Mouse (Mus musculus) hindbrain, embryonic 13.5 days (tissue): ENCODE measurements around the gene Olfr547. TPM values are rescaled to one million over a fixed set of nuclear protein-coding genes. Genes with fewer than 3 reads are reported as not detected.

ENCODE experiments used
- ATAC-seq: fragments of 200-750 bp; cut with Nextera tagmentation; 2 replicates; pipeline ENCODE4 v1.8.0; 2017; ENCODE audit warnings: moderate TSS enrichment; ENCODE audit not compliant: low FRiP score
- H3K27ac ChIP-seq: fragments of 300-500 bp; sonication (generic); 2 replicates; pipeline ENCODE4 v1.5.1; 2015; ENCODE audit warnings: inconsistent platforms, mild to moderate bottlenecking, moderate library complexity
- H3K27me3 ChIP-seq: fragments of 300-500 bp; sonication (generic); 2 replicates; pipeline ENCODE4 v1.6.1; 2015; ENCODE audit warnings: mild to moderate bottlenecking, inconsistent platforms
- H3K36me3 ChIP-seq: fragments of 300-500 bp; sonication (generic); 2 replicates; pipeline ENCODE4 v1.6.1; 2015; ENCODE audit warnings: mild to moderate bottlenecking, inconsistent platforms
- H3K4me1 ChIP-seq: fragments of 300-500 bp; sonication (generic); replicated peaks from 2 replicates; pipeline ENCODE4 v1.6.1; 2015; ENCODE audit warnings: inconsistent platforms
- H3K4me2 ChIP-seq: fragments of 300-500 bp; sonication (generic); 2 replicates; pipeline ENCODE4 v1.6.1; 2015; ENCODE audit warnings: inconsistent platforms, mild to moderate bottlenecking, moderate library complexity
- H3K4me3 ChIP-seq: fragments of 300-500 bp; sonication (generic); 2 replicates; pipeline ENCODE4 v1.5.1; 2015; ENCODE audit warnings: mild to moderate bottlenecking, inconsistent platforms
- H3K9ac ChIP-seq: fragments of 300-500 bp; sonication (generic); 2 replicates; pipeline ENCODE4 v1.6.1; 2015; ENCODE audit warnings: mild to moderate bottlenecking, inconsistent platforms
- H3K9me3 ChIP-seq: fragments of 300-500 bp; sonication (generic); 2 replicates; pipeline ENCODE4 v1.6.1; 2016; ENCODE audit warnings: inconsistent platforms
- WGBS: fragments of 180-500 bp; shearing (Covaris S2); methylation state at CpG from one replicate; pipeline ENCODE4 v1.1.7; 2015; 5-methylcytosine and 5-hydroxymethylcytosine counted together
- polyA plus RNA-seq: library from polyadenylated mRNA; unstranded; fragments of >200 nt; fragmentation: Nextera tagmentation; extraction: Ambion mirVana; gene quantifications from 2 replicates; pipeline ENCODE4 v1.2.1, GENCODE M21; 2015

The Olfr547 gene
- polyA plus RNA-seq, 1 experiment from 2014 or later: not detected

DNA sequence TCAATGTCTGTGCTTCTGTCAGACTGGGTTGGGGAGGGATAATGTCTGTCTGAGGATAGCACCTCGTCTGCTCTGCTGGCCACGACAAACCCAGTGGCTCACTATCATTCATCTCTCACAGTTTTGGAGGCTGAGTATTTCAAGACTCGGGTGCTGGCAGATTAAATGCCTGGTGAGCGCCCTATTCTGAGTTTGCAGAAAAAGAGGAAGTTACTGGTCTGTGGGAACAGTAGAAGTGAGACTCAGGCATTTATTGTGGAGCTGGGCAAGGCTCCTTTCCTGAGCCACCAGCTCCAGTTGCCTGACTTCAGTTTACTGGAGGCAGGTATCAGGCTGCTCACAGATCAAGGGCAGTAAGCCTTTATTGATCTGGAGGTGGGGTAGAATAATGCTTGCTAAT lies 20.4 kb upstream of the Olfr547 start:
- H3K9ac ChIP-seq: no peak overlapping the region
- H3K27ac ChIP-seq: no peak overlapping the region
- peaks cover 23% of the 10 kb centered on the region for H3K27me3 ChIP-seq
- H3K4me2 ChIP-seq: no peak overlapping the region
- H3K4me1 ChIP-seq: peaks cover 12% of the 10 kb centered on the region; the same call in 1 of the 2 replicates
- ATAC-seq: no peak
- H3K9me3 ChIP-seq: no peaks in the 10 kb centered on the region
- no peak overlapping the region for H3K4me3 ChIP-seq
- WGBS: 78% methylated on average over 4 of the region's 4 CpGs
- no peaks in the 10 kb centered on the region for H3K36me3 ChIP-seq

DNA sequence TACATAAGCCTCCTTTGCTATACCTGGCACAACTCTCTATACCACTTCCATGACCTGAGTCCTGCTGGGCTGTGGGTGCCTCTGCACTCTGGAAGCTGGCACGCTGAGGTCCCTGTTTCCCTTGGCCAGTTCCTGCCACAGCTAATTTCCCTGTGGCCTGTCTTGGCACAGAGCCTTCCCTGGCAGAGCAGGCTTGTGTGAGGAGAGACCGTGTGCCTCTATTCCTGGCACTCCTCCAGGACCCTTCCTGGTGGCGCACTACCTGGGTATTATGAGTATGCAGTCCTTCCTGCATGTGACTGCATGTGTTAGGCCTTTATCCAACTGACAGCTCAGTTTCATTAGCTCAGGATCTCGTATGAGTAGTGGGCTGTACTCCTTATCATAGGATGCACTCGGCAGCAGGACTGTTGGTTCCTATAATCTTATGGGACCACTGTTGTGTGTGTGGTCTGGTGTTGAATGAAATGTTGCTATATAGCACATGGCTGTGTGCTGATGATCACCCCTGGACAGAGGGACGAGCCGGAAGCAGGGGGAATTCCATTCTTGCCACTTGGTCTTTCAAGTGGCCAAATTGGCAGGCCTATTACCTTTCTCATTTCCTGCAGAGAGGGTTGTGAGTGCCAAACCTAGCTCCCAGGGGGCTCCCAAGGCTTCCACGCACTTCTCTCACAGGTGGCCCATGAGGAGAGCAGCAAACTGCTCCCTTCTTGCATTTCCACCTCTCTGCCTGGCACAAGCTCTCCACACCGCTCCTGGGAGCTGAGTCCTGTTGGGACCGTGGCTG lies 18.1 kb upstream of the Olfr547 start:
- peaks cover 22% of the 10 kb centered on the region for H3K27me3 ChIP-seq
- no peaks in the 10 kb centered on the region for H3K36me3 ChIP-seq
- no peak overlapping the region for H3K4me3 ChIP-seq
- H3K4me2 ChIP-seq: no peak overlapping the region
- H3K9ac ChIP-seq: no peak overlapping the region
- H3K4me1 ChIP-seq: peaks cover 12% of the 10 kb centered on the region; the same call in 1 of the 2 replicates
- WGBS: 73% methylated on average over 10 of the region's 10 CpGs
- ATAC-seq: no peak
- no peak overlapping the region; the same call in 1 of the 2 replicates for H3K27ac ChIP-seq
- H3K9me3 ChIP-seq: no peaks in the 10 kb centered on the region

DNA sequence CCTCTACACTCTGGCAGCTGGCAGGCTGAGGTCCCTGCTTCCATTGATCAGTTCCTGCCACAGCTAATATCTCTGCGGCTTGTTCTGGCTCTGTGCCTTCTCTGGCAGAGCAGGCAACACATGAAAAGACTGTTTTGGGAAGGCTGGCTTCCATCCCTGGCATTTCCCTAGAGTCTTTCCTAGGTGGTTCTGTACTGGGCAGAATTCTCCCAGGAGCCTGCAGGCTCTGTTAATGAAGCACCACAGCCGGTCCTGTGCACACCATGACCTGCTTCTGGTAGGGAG lies 17.6 kb upstream of the Olfr547 start:
- Histone ChIP-seq H3K27me3 (peaks cover 16% of the 10 kb centered on the region), H3K27ac (no peak overlapping the region; the same call in 1 of the 2 replicates), H3K9me3 (no peaks in the 10 kb centered on the region), H3K4me3 (no peak overlapping the region), H3K9ac (no peak overlapping the region), H3K4me1 (peaks cover 12% of the 10 kb centered on the region; the same call in 1 of the 2 replicates), H3K36me3 (no peaks in the 10 kb centered on the region), H3K4me2 (no peak overlapping the region)
- WGBS: 73% methylated on average over 2 of the region's 2 CpGs
- ATAC-seq: no peak

DNA sequence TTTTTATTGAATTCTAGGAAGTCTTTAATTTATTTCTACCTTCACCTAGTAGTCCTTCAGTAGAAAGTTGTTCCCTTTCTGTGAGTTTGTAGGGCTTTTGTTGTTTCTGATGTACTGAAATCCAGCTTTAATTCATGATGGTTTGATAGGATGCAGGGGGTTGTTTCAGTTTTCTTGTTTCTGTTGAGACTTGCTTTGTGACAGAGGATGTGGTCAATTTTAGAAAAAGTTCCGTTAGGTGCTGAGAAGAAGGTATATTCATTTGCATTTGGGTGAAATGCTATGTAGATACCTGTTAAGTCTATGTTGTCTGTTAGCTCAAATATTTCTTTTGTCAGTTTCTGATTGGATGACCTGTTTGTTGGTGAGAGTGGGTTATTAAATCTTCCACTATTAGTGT lies 5.5 kb upstream of the Olfr547 start:
- H3K4me2 ChIP-seq: no peak overlapping the region
- no peak for ATAC-seq
- H3K27me3 ChIP-seq: no peaks in the 10 kb centered on the region
- no peak overlapping the region for H3K4me3 ChIP-seq
- H3K4me1 ChIP-seq: no peaks in the 10 kb centered on the region
- H3K27ac ChIP-seq: no peak overlapping the region
- no peaks in the 10 kb centered on the region for H3K9me3 ChIP-seq
- no peak overlapping the region for H3K9ac ChIP-seq
- 86% methylated on average over 1 of the region's 1 CpGs for WGBS
- H3K36me3 ChIP-seq: no peaks in the 10 kb centered on the region

DNA sequence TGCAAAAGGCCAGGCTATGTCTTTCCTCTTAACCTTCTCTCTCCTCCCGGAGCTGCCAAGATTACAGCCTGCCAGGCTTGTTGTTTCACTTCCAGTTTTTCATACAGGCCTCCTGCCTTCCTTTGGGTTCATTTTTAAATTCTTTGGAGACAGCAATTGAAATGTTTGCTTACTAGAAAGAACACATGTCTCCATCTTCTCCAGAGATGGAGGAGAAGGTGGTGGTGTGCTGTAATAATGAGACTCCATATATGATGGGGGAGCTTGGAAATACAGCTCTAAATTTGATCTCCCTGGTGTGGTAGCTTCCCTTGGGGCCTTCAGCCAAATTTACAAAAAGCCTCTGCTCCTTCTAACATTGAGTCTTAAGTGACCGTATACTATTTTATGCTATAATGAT lies 6.0 kb downstream of the Olfr547 start, which contains the start of gene Olfr548-ps1:
Olfr548-ps1 (plus strand) TSS at position 301 of the 400 bp plus-strand sequence.
- ATAC-seq: no peak
- WGBS: 91% methylated on average over 2 of the region's 2 CpGs
- H3K4me1 ChIP-seq: no peaks in the 10 kb centered on the region

DNA sequence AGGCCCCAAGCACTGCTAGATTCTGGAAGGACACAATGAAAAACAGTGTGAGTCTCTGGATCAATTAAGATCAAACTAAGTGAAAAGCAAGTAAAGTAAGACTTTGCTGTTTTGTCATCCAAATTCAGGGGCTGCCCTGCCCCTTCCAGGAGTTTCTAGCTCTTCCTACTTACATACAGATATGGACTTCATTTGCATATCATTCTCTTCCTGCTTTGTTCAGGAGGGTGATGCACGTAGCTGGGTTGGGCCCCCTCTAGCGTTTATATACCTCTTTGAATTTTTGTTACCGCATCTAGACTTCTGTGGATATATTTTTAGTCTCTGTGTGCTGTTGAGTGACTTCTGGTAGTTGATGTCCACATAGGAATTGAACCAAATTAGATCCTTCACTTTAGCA lies 6.7 kb downstream of the Olfr547 start:
- WGBS: 66% methylated on average over 3 of the region's 3 CpGs
- H3K9ac ChIP-seq: no peak overlapping the region

More for the DNA sequence above, 6.0 kb downstream of the Olfr547 start, which contains the start of gene Olfr548-ps1:
- no peaks in the 10 kb centered on the region for H3K36me3 ChIP-seq
- no peaks in the 10 kb centered on the region for H3K9me3 ChIP-seq
- no peaks in the 10 kb centered on the region for H3K27me3 ChIP-seq
- no peak within 1 kb of the TSS for H3K27ac ChIP-seq
- H3K4me3 ChIP-seq: no peak within 1 kb of the TSS
- no peak within 1 kb of the TSS for H3K4me2 ChIP-seq
- H3K9ac ChIP-seq: no peak within 1 kb of the TSS

DNA sequence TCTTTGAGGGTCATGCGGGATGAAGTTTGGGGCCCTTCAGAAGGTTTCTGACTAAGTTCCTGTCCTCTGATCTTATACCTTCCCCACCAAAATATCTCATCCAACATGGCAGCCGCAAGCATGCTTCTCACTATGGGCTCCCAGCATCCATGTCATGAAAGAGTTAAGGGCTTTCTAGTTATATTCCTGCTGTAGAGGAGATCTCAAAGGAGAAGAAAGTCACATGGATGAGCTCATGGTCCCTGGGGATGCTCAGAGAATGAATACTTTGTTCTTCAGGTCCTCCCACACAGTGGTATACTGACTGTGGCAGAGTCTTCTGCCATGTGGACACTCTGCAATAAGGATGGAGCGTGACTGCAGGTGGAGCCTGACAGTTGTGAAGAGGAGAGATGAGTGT lies 15.0 kb downstream of the Olfr547 start, which contains the start of gene Olfr549:
Olfr549 (plus strand) TSS at position 301 of the 400 bp plus-strand sequence.
- Histone ChIP-seq H3K4me3 (no peak within 1 kb of the TSS), H3K4me2 (no peak within 1 kb of the TSS), H3K4me1 (no peaks in the 10 kb centered on the region), H3K9me3 (no peaks in the 10 kb centered on the region), H3K27ac (no peak within 1 kb of the TSS), H3K36me3 (no peaks in the 10 kb centered on the region), H3K9ac (no peak within 1 kb of the TSS), H3K27me3 (no peaks in the 10 kb centered on the region)
- no peak for ATAC-seq
- 95% methylated on average over 3 of the region's 3 CpGs for WGBS

More for the DNA sequence above, 6.7 kb downstream of the Olfr547 start:
- no peaks in the 10 kb centered on the region for H3K36me3 ChIP-seq
- H3K4me3 ChIP-seq: no peak overlapping the region
- no peaks in the 10 kb centered on the region for H3K4me1 ChIP-seq
- H3K9me3 ChIP-seq: no peaks in the 10 kb centered on the region
- H3K27me3 ChIP-seq: no peaks in the 10 kb centered on the region
- ATAC-seq: no peak
- no peak overlapping the region for H3K27ac ChIP-seq
- no peak overlapping the region for H3K4me2 ChIP-seq

DNA sequence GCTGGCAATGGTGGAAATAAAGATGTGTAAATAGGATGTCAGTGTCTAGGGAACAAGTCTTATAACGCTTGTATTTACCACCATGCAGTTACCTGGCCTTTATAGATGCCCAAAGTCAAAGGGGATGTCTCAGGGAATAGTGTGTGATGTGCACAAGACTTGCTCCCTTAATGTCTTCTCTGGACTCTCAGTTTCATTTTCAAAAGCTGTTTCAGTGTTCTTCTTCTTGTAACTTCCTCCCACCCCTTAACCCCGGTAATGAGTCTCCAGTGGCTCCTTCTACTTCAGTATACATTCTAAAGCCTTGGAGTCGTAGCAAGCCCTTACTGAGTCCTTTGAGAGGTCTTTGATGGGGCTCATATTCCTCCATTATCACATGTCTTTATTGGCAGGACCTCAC lies 18.7 kb downstream of the Olfr547 start:
- Histone ChIP-seq H3K36me3 (no peaks in the 10 kb centered on the region), H3K9ac (no peak overlapping the region), H3K27me3 (no peaks in the 10 kb centered on the region), H3K4me3 (no peak overlapping the region), H3K4me1 (no peaks in the 10 kb centered on the region), H3K4me2 (no peak overlapping the region), H3K9me3 (no peaks in the 10 kb centered on the region), H3K27ac (no peak overlapping the region)
- 76% methylated on average over 3 of the region's 3 CpGs for WGBS
- no peak for ATAC-seq

DNA sequence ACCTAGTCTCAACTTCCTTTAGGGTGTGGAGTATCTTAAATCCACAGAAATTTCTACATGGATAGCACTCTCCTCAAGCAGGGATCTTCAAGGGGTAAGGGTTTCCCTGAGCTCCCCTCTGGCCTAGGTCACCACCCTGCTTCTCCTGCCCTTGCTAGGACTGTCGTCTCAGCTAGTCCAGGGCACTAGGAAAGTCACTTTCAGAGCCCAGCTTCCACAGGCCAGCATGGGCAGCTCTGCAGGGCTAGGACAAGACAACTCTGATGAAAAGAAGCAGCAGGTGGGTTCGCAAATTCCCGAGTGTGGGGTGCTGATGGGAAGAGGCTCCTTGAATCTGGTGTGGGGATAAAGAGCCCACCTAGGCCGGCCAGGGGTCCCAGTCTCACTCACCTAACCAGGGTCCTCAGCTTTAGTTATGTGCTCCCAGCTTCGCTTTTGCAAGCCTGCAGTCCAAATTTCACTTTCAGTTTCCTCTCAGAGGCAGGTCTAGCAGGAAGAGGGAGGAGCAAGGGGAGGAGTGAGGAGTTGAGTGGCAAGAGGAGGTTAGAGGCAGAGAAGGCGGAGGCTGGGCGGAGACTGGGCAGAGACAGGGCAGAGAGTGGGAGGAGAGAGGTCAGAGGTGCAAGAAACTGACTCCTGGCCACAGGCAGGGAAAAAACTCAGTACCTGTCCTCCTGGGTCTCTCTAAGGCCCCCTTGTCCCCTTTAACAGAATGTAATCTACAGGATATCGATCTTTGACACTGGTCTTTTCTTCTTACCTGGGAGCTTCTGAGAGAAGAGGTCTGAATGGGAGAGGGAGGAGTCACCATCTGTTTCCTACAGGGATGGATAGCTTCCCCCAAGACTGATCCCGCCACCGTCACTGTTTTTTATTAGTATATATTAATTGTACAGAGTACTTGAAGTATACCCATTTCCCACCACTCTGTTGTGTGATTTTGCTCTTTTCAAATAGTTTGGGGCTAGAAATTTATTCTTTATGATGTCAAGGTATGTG lies 30.7 kb downstream of the Olfr547 start, which contains the start of gene Trim21:
Trim21 (minus strand) TSS at position 488 of the 999 bp plus-strand sequence.
- ATAC-seq: peak; percentile 71; the same call in 1 of the 2 replicates
- H3K27ac ChIP-seq: no peak within 1 kb of the TSS
- H3K4me2 ChIP-seq: peak within 1 kb of the TSS; percentile 45
- H3K9me3 ChIP-seq: no peaks in the 10 kb centered on the region
- no peaks in the 10 kb centered on the region for H3K27me3 ChIP-seq
- H3K4me3 ChIP-seq: peak within 1 kb of the TSS; percentile 34
- peaks cover 8% of the 10 kb centered on the region; the same call in 1 of the 2 replicates for H3K4me1 ChIP-seq
- no peaks in the 10 kb centered on the region for H3K36me3 ChIP-seq
- 26% methylated on average over 10 of the region's 10 CpGs for WGBS
- H3K9ac ChIP-seq: peak within 1 kb of the TSS; percentile 55

DNA sequence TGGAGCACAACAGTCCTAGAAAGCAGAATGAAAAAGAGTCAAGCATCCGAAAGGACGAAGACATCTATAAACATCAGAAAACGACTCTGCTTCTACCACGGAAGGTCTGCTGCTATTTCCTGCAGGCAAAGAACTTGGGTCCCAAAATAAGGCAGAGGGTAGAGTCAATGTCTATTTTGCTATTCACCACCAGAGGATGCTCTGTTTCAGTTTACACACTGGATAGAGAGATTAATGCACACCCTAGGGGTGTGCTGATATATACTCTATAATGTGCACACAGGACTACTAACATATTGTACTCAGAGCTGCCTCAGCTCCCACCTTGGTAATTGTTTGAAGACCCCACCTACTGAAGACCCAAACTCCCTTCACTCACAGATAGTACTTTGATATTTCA lies 31.7 kb downstream of the Olfr547 start:
- Histone ChIP-seq H3K27ac (no peak overlapping the region), H3K9me3 (no peaks in the 10 kb centered on the region), H3K4me3 (no peak overlapping the region), H3K9ac (no peak overlapping the region), H3K4me1 (peaks cover 8% of the 10 kb centered on the region; the same call in 1 of the 2 replicates), H3K36me3 (no peaks in the 10 kb centered on the region), H3K27me3 (no peaks in the 10 kb centered on the region), H3K4me2 (no peak overlapping the region)
- no peak for ATAC-seq
- WGBS: 89% methylated on average over 4 of the region's 4 CpGs

DNA sequence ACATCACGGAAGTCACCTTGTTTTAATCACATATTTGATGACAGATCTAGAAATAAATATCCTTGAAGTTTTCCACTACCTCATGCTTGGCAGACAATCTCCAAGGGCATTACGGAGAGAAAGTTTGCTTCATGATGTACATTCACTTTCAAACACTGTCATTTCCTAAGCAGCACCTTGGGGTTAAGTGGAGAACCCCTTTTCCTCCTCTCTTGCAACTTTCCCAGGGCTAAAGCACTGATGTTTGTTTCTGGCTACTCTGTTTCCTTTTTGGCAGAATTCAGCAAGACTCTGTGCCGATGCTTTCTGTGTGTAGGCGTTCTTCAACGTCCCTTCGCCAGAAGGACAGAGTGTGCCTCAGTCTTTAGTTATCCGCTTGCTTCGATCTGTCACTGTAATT lies 36.6 kb downstream of the Olfr547 start, which contains the start of gene Olfr550:
Olfr550 (plus strand) TSS at position 301 of the 400 bp plus-strand sequence.
- no peak within 1 kb of the TSS for H3K27ac ChIP-seq
- ATAC-seq: no peak
- no peaks in the 10 kb centered on the region for H3K36me3 ChIP-seq
- 94% methylated on average over 8 of the region's 8 CpGs for WGBS
- no peak within 1 kb of the TSS for H3K4me3 ChIP-seq
- H3K27me3 ChIP-seq: no peaks in the 10 kb centered on the region
- peaks cover 5% of the 10 kb centered on the region; the same call in 1 of the 2 replicates for H3K4me1 ChIP-seq
- no peaks in the 10 kb centered on the region for H3K9me3 ChIP-seq
- no peak within 1 kb of the TSS for H3K4me2 ChIP-seq
- no peak within 1 kb of the TSS for H3K9ac ChIP-seq
